Mouse (Mus musculus): ENCODE data around the gene Rev3l.

DNA sequence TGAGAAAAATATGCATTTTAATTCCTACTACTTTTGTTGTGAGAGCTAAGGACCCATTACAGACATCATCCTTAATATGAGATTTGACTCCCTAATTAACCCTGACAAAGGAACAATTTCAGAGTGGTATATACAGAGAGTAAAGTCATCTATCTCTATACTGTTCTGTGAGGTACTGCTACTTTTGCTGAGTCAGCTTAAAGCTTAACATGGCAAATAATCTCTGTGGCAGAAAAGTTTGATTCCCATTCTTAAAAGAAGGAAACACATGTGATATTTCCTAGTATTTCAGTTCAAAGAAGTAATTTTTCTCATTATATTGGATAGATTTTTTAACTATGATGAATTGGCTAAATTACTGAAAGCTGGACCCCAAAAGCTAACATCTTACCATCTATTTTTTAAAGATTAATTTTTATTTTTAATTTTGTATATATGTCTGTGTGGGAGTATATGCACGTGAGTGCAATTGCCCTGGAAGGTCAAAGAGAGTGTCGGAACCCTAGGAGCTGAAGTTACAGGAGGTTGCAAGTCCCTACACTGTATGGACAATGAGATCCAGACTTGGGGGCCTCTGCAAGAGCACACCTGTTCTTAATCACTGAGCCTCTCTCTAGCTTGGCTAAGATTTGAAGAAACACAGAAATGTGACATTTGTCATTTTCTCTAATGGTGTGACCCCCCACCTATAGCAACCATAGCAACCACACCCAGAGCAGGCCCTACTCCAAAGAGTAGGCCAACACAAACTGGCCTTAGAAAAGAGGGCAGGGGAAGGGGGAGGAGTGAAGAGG, 24.0 kb upstream of the Rev3l start:
- TF ChIP-seq CTCF (conservative IDR thresholded peaks at IDR 0.05; ENCODE audit: low read length) (no peak), NANOG (IDR thresholded peaks at IDR 0.05; ENCODE audit: borderline replicate concordance, low read length) (no peak)

Data from E14TG2a.4 (cell line).